Comparison of ENCODE assay signal across 12 mouse cellular contexts in the genomic region with DNA sequence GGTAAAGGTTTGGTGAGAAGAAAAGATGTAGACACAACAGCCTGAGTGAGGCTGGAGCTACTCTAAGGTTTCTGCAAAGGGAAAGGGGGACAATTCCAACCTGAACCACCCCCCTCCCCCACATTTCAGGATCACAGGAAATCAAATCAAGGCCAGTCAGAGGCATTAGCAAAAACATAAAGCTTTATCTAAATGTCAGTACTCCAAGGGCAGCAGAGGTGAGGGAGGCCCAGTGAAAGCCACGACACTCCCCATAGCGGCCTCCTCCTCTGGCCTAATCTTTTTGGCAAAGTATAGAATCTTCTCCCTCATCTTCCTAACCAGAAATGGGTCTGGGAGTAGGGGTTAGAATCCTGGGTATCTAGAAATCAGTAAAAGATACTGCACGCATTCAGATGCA.
DNase-seq lines count a peak whose midpoint lies in the region; ATAC-seq and TF ChIP-seq lines count a peak whose summit lies in the region.
"Had no signal": no experiment of that assay in that cellular context is flagged by ENCODE, and none has a peak within 500 bp of the region (broad histone marks: within the 10 kb centered on the region; RNA-seq: fewer than 3 reads in every experiment).

No protein-coding gene starts in this region.

- TF ChIP-seq POLR2A in testis, adult 2 months (IDR thresholded peaks at IDR 0.05; ENCODE audit: control insufficient read depth, low read depth, low read length) = no peak

- no peaks in the 10 kb centered on the region for H3K9me3 ChIP-seq in forebrain, embryonic 15.5 days
- H3K9me3 ChIP-seq in forebrain, embryonic 12.5 days = no peaks in the 10 kb centered on the region
- H3K9me3 ChIP-seq in kidney, postnatal 0 days (replicated peaks; ENCODE audit: low read length) = no peaks in the 10 kb centered on the region
- H3K9me3 ChIP-seq: forebrain, embryonic 10.5 days; hindbrain, embryonic 13.5 days had no signal

- 59% methylated on average over 3 of the region's 3 CpGs for WGBS in forebrain, embryonic 15.5 days
- whole genome bisulfite sequencing in forebrain, embryonic 12.5 days = 68% methylated on average over 3 of the region's 3 CpGs
- WGBS in kidney, postnatal 0 days = 45% methylated on average over 3 of the region's 3 CpGs

- no peaks in the 10 kb centered on the region for H3K36me3 ChIP-seq in forebrain, embryonic 15.5 days
- no peaks in the 10 kb centered on the region for H3K36me3 ChIP-seq in forebrain, embryonic 12.5 days (replicated peaks)
- H3K36me3 ChIP-seq in kidney, postnatal 0 days (ENCODE audit: insufficient read depth, low read length) = no peaks in the 10 kb centered on the region
- no peaks in the 10 kb centered on the region for H3K36me3 ChIP-seq in testis, adult 2 months (ENCODE audit: control insufficient read depth, insufficient read depth, low read length)
- H3K36me3 ChIP-seq: hindbrain, embryonic 13.5 days had no signal

- H3K9ac ChIP-seq in forebrain, embryonic 15.5 days (replicated peaks) = 0 out of 2 replicates have a peak overlapping the region, but pooled peaks have one; percentile 24
- no peak overlapping the region for H3K9ac ChIP-seq in forebrain, embryonic 12.5 days
- H3K9ac ChIP-seq in kidney, postnatal 0 days (ENCODE audit: low read depth, low read length) = no peak overlapping the region
- H3K9ac ChIP-seq: hindbrain, embryonic 13.5 days had no signal

- no peak overlapping the region for H3K4me3 ChIP-seq in forebrain, embryonic 15.5 days
- H3K4me3 ChIP-seq in forebrain, embryonic 12.5 days (replicated peaks) = no peak overlapping the region
- no peak overlapping the region for H3K4me3 ChIP-seq in kidney, postnatal 0 days (replicated peaks; ENCODE audit: low read depth, low read length)
- H3K4me3 ChIP-seq in testis, adult 2 months (ENCODE audit: control insufficient read depth, low read depth, low read length) = no peak overlapping the region
- H3K4me3 ChIP-seq: forebrain, embryonic 10.5 days; hindbrain, embryonic 13.5 days had no signal

- peaks cover 13% of the 10 kb centered on the region for H3K4me1 ChIP-seq in forebrain, embryonic 15.5 days
- H3K4me1 ChIP-seq in forebrain, embryonic 12.5 days = peaks cover 18% of the 10 kb centered on the region
- 0 out of 2 replicates have a peak, but pooled peaks cover 3% of the 10 kb centered on the region for H3K4me1 ChIP-seq in kidney, postnatal 0 days (replicated peaks; ENCODE audit: insufficient read depth, low read length)
- peaks cover 10% of the 10 kb centered on the region for H3K4me1 ChIP-seq in testis, adult 2 months (ENCODE audit: control insufficient read depth, insufficient read depth, low read length)

- no peak overlapping the region for H3K4me2 ChIP-seq in forebrain, embryonic 15.5 days (replicated peaks)
- no peak overlapping the region for H3K4me2 ChIP-seq in forebrain, embryonic 12.5 days
- H3K4me2 ChIP-seq in kidney, postnatal 0 days (ENCODE audit: low read length) = no peak overlapping the region
- H3K4me2 ChIP-seq: hindbrain, embryonic 13.5 days had no signal

- TF ChIP-seq CTCF in kidney, postnatal 0 days (IDR thresholded peaks at IDR 0.05; ENCODE audit: low read depth) = no peak
- TF ChIP-seq CTCF in testis, adult 2 months (IDR thresholded peaks at IDR 0.05; ENCODE audit: control insufficient read depth, insufficient read depth, insufficient replicate concordance, low read depth, low read length) = no peak

- ATAC-seq in forebrain, embryonic 15.5 days (replicated peaks) = no peak
- no peak for ATAC-seq in forebrain, embryonic 12.5 days (ENCODE audit: low FRiP score)
- no peak for ATAC-seq in kidney, postnatal 0 days (replicated peaks; ENCODE audit: low FRiP score, low read depth)

- H3K27me3 ChIP-seq in forebrain, embryonic 15.5 days = no peaks in the 10 kb centered on the region
- no peaks in the 10 kb centered on the region for H3K27me3 ChIP-seq in forebrain, embryonic 12.5 days
- H3K27me3 ChIP-seq in kidney, postnatal 0 days (ENCODE audit: insufficient read depth, low read length) = 0 out of 2 replicates have a peak, but pooled peaks cover 2% of the 10 kb centered on the region
- no peaks in the 10 kb centered on the region for H3K27me3 ChIP-seq in testis, adult 2 months (ENCODE audit: control insufficient read depth, insufficient read depth, low read length)
- H3K27me3 ChIP-seq: hindbrain, embryonic 13.5 days had no signal

- no peak for DNase-seq in kidney, postnatal 0 days (ENCODE audit: low spot score)
- no peak for DNase-seq in kidney, adult 11 months
- no peak for DNase-seq in testis, postnatal 10 days (ENCODE audit: low spot score)
- DNase-seq in T-cell, adult 2 months (ENCODE audit: low spot score) = no peak
- DNase-seq in right cerebral cortex, postnatal 10 days (ENCODE audit: low spot score in 2 of 2) = no peak
- DNase-seq: cerebellum, adult 8-10 months; thymus, adult 2 months had no signal

- no peak overlapping the region; the same call in 1 of the 2 replicates for H3K27ac ChIP-seq in forebrain, embryonic 15.5 days (replicated peaks)
- H3K27ac ChIP-seq in forebrain, embryonic 12.5 days = no peak overlapping the region
- peak overlapping the region; percentile 36; the same call in 1 of the 2 replicates for H3K27ac ChIP-seq in kidney, postnatal 0 days
- H3K27ac ChIP-seq in testis, adult 2 months (ENCODE audit: control insufficient read depth, insufficient read depth, low read depth, low read length) = peak overlapping the region; percentile 36; the same call in 1 of the 2 replicates

Comparison
In these comparisons a context has a peak if more than half of its experiments do, and no peak if none do; other contexts are left out.
1. H3K27ac ChIP-seq: peak in kidney, postnatal 0 days (single experiment) and testis, adult 2 months (single experiment); none in forebrain, embryonic 15.5 days (single experiment) and forebrain, embryonic 12.5 days (single experiment).